Mouse (Mus musculus) brown adipose tissue, adult 24 weeks (tissue): Measurements from ENCODE around the gene Trim72. TPM values are rescaled to one million over a fixed set of nuclear protein-coding genes. Genes with fewer than 3 reads are reported as not detected.
A peak's percentile ranks its signal among the peaks of the same experiment; 100 is the strongest.
"Not testable (repeated sequence)": the region's sequence is repeated elsewhere in the genome, so short reads cannot be mapped to it uniquely, and the experiment has no call there.

Source experiments
- H3K27ac ChIP-seq: fragments of 200-500 bp; replicated peaks from 2 replicates; pipeline ENCODE4 v1.5.1; 2012; ENCODE audit warnings: low read depth, mild to moderate bottlenecking, low read length
- H3K4me1 ChIP-seq: fragments of 200-500 bp; 2 replicates; pipeline ENCODE4 v1.6.1; 2012; ENCODE audit warnings: low read length, mixed read lengths; ENCODE audit not compliant: control insufficient read depth, insufficient read depth, insufficient read length
- H3K4me3 ChIP-seq: fragments of 200-500 bp; 2 replicates; pipeline ENCODE4 v1.5.1; 2012; ENCODE audit warnings: low read depth, mild to moderate bottlenecking, low read length, moderate library complexity; ENCODE audit not compliant: insufficient read depth
- polyA plus RNA-seq: library from polyadenylated mRNA; stranded (reverse); fragments of >200 nt; gene quantifications from 2 replicates; pipeline ENCODE4 v1.2.4, GENCODE M21; 2012; ENCODE audit not compliant: missing spikeins, insufficient read depth, insufficient read length

Gene Trim72
- polyA plus RNA-seq, 1 experiment: 0.48 TPM

- H3K4me1 ChIP-seq: no peaks in the 10 kb centered on the region
- H3K27ac ChIP-seq: no peak overlapping the region
- no peak overlapping the region for H3K4me3 ChIP-seq
These were observed 20.6 kb downstream of the Trim72 start for GRCm38 (mm10) chr7:128024364-128024763.

DNA sequence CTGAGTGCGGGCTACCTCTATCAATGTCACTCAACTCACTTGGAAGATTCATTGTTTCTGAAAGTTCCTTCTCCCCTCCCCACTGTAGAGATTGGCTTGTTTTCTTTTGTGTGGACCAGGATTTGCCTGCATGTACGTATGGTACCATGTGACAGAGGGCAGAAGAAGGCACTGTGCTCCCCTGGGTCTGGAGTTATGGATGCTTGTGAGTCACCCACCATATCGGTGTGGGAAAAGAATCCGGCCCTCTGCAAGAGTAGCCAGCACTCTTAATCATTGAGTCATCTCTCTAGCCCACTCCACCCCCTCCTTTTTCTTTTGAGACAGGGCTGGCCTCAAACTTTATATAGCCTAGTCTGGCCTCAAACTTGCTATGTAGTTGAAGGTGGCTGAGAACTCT, 21.2 kb downstream of the Trim72 start:
- no peak overlapping the region for H3K4me3 ChIP-seq
- H3K27ac ChIP-seq: no peak overlapping the region
- no peaks in the 10 kb centered on the region for H3K4me1 ChIP-seq

DNA sequence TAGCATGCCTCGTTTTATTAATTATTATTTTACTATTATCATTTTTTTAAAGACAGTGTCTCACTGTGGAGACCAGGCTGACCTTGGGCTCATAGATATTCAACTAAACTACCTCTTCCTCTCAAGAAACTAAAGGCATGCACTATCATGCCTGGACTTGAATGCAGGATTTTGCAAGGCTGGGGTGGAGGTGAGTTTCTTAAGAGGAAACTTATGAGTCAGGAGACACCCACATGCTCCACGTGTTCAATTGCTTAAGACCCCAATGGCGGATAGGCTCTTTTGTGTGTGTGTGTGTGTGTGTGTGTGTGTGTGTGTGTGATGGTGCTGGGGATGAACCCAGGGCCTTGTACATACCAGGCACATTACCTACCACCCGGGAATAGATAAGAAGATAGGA, 21.6 kb downstream of the Trim72 start:
- H3K4me1 ChIP-seq: no peaks in the 10 kb centered on the region
- no peak overlapping the region for H3K4me3 ChIP-seq
- H3K27ac ChIP-seq: no peak overlapping the region

DNA sequence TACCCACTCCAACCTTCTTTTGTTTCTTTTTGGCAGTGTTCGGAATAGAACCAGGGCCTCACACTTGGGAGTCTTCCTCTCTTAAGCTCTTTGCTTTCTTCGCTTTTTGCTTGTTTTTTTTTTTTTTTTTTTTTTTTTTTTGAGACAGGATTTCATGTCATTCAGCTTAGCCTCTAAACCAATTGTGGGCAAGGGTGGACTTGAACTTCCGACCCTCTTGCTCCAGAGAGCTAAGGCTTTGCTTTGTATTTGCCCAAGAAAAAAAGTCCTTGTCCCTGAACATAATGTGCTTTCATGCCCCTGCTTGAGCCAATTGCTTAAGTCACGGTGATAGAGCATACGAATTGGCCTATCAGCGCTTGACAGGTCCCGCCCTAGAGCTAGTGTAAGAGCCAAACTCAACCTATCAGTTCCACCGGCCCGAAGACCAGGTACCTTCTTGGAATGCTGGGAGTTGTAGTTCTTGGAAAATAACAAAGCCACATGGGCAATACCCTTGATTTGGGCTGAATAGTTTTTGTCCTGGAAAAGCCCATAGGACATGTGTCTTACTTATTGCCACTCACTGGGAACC, 27.7 kb downstream of the Trim72 start:
- Histone ChIP-seq H3K4me1 (no peaks in the 10 kb centered on the region), H3K4me3 (no peak overlapping the region), H3K27ac (no peak overlapping the region)

DNA sequence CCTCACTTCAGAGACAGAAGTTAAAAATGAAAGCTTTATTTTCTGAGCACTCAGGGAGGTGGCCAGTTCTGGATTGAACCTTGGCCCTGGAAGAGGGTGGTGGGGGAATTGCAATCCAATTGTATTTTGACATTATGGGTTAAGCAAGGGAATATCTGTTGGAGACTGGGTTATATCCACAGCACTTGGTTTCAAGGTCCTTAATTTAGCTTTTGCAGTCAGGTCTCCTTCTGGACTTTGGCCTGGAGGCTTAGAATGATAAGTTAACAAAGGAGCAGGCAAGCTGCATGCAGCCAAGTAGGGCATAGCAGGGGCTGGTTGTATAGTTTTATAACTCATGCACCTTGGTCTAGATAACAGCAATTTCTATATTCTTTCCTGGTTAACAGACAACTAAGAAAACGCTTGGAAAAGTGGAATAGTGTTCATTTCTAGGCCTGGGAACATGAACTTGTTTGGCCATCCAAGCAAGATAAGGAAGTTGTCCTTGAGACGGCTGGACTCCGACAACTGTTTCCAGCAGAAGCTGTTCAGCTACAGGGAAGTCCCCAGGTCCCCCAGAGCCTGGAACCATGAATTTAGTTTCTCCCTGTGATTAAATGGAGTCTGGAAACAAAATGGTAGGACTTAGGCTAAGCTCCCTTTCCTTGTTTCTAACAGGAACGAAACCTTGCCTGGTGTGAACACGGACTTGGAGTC, 28.7 kb downstream of the Trim72 start:
- H3K4me3 ChIP-seq: no peak overlapping the region

DNA sequence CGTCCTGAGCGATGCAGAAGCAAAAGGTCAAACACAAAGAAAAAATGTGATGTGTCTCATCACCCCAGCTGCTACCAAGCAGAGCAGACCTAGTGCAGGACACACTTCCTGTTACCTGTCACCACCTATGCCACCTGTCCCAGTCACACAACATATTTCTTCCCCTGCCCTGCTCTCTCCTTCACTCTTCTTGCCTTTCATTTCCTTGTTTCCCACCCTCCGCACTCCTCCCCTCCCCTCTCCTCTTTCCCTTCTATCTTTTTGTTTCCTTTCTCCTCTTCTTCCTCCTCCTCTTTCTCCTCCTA, 29.2 kb downstream of the Trim72 start:
- no peak overlapping the region for H3K4me3 ChIP-seq
- no peak overlapping the region for H3K27ac ChIP-seq
- H3K4me1 ChIP-seq: no peaks in the 10 kb centered on the region

More for the DNA sequence above, 28.7 kb downstream of the Trim72 start:
- Histone ChIP-seq H3K27ac (no peak overlapping the region), H3K4me1 (no peaks in the 10 kb centered on the region)

- Histone ChIP-seq H3K4me1 (no peaks in the 10 kb centered on the region), H3K4me3 (no peak overlapping the region), H3K27ac (no peak overlapping the region)
These were observed 29.9 kb downstream of the Trim72 start for GRCm38 (mm10) chr7:128033616-128034015.

- H3K4me1 ChIP-seq, H3K4me3 ChIP-seq, H3K27ac ChIP-seq: not testable (repeated sequence)
These were observed 38.5 kb downstream of the Trim72 start for GRCm38 (mm10) chr7:128042161-128042820.

DNA sequence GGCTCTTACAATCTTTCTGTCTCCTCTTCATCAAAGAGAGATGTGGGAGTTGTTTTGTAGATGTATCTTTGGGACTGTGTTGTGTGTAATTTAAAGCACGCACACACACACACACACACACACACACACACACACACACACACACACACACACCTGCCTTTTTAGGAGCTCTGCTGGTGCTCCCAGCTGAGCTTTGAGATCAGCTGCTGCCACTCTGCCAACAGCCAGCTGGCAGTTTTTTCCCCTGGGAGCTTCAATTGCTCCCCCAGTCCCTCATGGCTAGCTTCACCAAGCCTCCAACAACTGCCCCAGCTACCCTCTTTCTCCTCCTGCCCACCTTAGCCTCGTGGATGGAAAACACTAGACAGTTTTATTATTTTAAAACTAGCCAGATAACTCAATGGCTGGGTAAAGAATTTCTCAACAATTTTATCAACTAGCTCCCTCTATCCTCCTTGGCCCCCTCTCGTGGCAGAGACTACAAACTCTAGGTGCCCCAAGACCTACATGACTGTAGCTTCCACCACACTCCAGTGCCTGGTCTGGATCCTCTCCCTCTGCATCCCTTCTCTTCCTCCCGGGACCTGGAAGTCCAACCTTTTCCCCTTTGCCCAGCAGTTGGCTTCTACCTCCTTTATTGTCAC, 40.5 kb downstream of the Trim72 start:
- Histone ChIP-seq H3K4me3 (no peak overlapping the region), H3K4me1 (no peaks in the 10 kb centered on the region), H3K27ac (no peak overlapping the region)

GRCm38 (mm10) chr7:128045640-128046039, 41.9 kb downstream of the Trim72 start:
- Histone ChIP-seq H3K27ac (no peak overlapping the region), H3K4me3 (no peak overlapping the region), H3K4me1 (no peaks in the 10 kb centered on the region)

DNA sequence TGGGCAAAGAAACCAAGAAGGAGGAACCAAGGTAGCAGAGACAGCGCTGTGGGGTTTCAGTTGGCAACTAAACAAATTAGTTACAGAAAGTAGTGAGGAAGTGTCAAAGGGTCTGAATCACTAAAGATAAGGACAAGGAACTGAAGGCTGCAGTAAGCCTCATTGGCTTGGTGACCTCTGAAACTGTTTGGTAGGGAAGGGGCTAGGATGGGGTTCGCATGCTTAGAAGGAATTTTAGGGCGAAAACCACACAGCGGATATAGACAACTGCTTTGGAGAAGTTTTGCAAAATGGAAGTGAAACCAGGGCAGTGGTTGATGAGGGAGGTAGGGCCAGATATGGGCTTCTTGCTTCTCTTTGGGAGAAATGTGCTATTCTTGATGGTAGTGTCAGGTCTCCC, 45.1 kb downstream of the Trim72 start:
- Histone ChIP-seq H3K27ac (no peak overlapping the region), H3K4me1 (no peaks in the 10 kb centered on the region), H3K4me3 (no peak overlapping the region)

DNA sequence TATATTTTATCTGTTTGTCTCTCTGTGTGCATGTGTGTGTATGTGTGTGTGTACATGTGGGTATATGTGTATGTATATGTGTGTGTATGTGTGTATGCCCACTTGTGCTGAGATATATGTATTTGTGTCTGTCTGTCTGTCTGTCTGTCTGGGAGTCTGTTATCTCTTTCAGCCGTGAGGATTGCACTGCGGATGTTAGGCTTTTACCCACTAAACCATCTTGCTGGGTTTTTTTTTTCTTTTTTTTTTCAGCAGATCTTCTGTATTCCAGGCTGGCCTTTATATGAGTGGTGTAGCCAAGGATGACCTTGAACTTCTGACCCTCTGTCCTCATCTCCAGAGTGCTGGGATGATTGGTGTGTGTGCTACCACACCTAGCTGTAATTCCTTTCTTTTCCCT, 45.5 kb downstream of the Trim72 start:
- Histone ChIP-seq H3K4me3 (no peak overlapping the region), H3K4me1 (no peaks in the 10 kb centered on the region), H3K27ac (no peak overlapping the region)

DNA sequence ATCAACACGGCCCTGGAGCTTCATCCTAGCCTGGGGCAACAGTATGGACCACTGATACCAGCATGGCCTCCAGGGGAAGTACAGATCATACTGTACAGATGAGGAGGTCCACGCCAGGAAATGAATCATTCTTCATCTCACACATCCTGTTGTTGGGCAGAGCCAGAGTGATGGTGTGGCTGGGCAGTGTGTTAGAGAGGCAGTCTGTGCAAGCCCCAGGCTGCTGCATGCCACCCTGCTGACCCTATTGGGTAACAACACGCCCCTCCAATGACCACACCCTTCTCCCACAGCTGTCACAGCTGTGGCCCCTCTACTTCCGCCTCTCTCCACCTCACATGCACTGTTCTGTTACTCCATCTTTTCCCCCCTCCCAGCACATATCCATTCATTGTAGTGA, 47.0 kb downstream of the Trim72 start:
- Histone ChIP-seq H3K27ac (no peak overlapping the region), H3K4me1 (no peaks in the 10 kb centered on the region), H3K4me3 (no peak overlapping the region)

- H3K4me3 ChIP-seq: no peak overlapping the region
- no peaks in the 10 kb centered on the region for H3K4me1 ChIP-seq
- H3K27ac ChIP-seq: peak overlapping the region; percentile 22; the same call in 1 of the 2 replicates
These were observed 49.3 kb downstream of the Trim72 start for GRCm38 (mm10) chr7:128053061-128053460.

DNA sequence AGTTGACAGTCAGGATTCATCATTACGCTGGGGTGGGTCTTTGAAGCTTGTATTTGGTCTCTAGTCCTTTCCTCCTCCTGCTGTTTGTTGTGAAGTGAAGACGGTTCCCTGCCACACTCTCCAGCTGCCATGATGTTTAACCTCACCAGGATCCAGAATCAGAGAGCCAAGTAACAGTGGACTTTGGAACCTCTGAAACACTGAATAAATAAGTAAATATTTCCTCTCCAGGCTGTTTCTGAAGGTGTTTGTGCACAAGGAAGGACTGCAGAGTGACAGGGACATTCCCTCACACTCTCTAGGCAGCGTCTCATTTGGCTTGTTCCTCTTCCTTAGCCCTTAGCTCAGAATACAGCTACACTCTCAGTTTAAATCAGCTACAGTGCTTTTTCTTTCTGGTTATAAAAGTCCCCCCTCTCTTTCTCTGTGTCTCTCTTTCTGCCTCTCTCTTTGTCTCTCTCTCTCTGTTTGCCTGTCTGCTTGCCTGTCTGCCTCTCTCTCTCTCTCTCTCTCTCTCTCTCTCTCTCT, 53.2 kb downstream of the Trim72 start:
- Histone ChIP-seq H3K4me3 (no peak overlapping the region), H3K27ac (no peak overlapping the region), H3K4me1 (no peaks in the 10 kb centered on the region)
